Mouse (Mus musculus) layer of hippocampus, postnatal 36 days (tissue): ENCODE results near the gene Hdgfl3. TPM values are rescaled to one million over a fixed set of nuclear protein-coding genes. Genes with fewer than 3 reads are reported as not detected.
"Not testable (repeated sequence)": the region's sequence is repeated elsewhere in the genome, so short reads cannot be mapped to it uniquely, and the experiment has no call there.

Source experiments
- DNase-seq, 2 experiments: peaks; one replicate each; pipeline ENCODE4 v3.0.0; 2022
- total RNA-seq, 2 experiments: library from RNA; stranded (reverse); gene quantifications; 2 replicates each; pipeline ENCODE4 v1.2.3; 2021

The Hdgfl3 gene
- total RNA-seq, 2 experiments from 2014 or later: 57.7 to 60.4 TPM

DNA sequence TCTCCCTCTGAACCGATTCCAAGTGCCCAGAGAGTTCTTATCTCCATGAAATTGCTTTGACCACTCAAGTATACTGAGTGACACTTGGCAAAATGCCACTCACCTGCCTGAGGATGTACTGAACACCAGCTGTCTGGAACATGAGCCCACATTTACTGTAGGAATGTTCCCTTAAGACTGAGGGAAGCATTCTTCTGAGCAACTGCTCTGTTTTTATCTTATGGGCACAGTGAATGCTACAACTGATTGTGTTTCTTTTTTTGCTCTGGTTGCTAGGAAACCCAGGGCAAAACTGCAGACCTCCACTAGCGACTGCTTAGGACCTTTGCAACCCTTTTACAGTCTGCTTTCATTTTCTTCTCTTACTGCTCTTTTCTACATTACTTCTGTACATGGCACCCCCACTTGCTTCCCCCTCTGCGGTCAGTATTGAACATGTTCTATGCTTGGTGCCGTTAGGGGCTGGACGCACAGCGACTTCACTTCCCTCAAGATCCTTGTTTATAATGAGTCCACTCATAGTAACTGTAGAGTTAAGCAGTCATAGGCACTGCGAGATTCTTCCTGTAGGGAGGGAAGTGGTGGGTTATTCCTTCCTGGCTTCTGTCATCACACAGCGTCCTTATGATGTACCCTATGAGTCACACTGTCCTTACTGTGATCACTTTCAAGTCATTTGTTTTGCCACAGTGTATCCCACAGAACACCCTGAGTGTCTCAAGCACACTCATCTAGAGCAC, 79.5 kb downstream of the Hdgfl3 start:
- no peak for DNase-seq

DNA sequence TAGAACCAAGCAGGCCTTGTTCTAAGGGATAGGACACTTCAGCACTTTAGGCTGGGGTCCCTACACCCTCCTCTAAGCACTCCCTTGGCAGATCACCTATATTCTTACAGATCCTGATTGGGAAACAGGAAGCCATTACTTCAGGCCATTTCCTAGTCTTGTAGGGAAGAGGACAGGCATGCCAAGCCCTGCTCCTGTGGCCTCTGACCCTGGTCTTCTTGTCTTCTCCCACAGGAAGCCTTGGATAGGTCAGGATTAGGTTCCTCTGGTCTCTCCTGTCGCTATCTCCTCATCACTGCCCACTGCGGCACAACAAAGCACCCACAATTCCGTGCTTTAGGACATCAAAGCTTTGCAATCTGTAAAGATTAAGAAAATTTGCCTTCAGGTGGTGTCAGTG, 82.6 kb downstream of the Hdgfl3 start:
- no peak for DNase-seq

DNA sequence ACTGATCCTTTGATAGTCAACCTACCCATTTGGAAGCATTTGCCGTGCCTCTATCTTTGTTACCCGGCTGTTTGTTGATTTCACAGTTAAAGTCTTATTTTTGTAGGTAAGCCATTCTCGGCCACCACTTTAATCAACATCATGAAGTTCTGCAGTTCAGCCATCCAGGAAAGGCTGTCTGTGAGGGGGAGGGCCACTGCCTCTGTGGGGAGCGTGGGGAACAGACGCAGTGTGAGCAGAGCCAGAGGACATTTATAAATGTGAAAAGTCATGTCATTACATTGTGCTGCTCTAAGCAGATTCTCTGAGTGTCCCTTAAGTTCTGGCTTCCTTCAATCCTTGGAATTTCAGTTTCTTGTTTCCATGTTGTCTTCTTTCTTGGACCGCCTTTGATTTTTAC, 84.1 kb downstream of the Hdgfl3 start:
- DNase-seq: no peak

DNA sequence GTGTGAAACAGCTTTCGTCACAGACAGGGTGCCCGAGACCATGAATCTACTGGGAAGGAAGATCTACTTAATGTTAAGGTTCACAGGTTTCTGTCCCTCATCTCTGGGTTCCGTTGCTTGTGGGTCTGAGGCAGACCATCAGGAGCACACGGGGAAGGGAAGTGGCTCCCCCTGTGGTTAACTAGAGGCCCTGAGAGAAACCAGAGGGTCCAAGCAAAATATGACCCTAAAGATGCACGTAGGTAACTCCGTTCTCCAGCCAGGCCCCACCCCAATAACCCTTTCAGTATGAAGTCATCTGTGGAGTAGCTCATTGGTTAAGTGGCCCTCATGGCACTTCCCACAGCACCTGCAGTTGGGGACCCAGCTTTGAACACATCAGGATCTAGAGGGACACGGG, 84.6 kb downstream of the Hdgfl3 start:
- no peak for DNase-seq

DNA sequence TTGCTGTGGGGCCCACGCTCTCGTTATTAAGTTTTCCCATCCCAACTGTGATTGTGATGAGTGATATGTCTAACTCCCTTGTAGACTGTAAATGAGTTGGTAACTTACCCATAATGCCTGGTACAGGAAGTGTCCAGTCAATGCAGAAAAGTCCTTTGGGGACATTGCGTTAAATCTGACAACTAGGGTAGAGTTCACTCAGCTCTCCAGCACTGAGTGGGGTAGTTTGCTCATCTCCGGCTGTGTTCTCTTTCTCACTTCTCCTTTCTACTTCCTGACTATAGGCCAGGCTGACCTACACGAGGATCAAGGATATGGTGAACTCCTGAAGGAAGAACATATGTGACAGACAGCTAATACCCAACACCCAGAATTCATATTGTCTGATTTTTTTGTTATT, 85.1 kb downstream of the Hdgfl3 start:
- no peak for DNase-seq

DNA sequence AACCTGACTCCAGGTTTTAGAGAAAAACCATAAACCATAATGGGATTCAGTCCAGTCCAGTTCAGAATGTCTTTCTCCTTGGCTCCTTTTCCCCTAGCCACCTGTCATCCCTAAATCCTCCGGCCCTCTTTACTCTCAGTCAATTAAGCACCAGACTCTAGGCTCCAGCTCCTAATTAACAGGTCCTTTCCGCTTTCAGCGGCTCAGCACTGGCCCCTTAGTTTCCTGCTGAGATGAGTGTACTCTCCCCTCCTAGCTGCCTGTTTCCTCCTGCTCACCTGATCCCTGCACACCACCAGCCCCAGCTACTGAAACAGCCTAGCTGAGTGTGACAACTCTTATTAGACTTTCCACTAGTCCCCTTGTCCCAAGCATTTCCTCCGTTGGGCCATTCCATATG, 86.5 kb downstream of the Hdgfl3 start:
- DNase-seq: no peak

DNA sequence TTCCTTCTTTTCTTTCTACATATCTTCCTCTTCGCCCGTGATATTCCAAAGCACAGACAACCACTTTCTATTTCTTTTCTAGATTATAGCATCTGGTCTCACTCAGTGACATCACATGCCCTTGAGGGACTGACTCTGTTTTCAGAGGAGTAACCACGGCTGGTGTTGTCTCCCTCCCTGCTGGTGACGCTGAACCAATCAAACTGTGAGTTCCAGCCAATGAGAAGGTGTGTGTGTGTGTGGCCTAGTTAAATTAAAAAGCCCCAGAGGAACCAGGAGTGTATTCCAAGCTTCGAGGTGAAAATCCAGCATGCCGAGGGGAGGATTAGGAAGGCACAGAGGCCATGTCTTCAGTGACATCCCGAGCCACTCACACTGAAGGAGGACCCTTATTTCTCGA, 87.3 kb downstream of the Hdgfl3 start:
- DNase-seq: no peak

DNA sequence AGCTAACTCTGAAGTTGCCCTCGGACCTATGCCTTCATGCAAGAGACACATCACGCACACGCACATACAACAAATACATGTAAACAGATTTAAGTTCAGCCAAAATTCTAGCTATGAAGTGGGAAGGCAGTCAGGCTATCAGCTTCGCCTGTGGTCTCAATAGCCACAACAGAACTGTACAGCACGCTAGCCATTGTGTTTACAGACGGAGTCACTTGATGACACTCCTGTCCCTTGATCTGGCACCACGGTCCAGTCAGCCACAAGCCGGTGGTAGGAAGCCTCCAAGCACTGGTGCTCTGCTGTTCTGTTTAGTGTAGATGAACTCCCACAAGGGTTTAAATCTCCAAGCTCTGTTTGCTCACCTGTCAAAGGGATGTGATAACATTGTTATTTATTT, 88.3 kb downstream of the Hdgfl3 start:
- DNase-seq: no peak

DNA sequence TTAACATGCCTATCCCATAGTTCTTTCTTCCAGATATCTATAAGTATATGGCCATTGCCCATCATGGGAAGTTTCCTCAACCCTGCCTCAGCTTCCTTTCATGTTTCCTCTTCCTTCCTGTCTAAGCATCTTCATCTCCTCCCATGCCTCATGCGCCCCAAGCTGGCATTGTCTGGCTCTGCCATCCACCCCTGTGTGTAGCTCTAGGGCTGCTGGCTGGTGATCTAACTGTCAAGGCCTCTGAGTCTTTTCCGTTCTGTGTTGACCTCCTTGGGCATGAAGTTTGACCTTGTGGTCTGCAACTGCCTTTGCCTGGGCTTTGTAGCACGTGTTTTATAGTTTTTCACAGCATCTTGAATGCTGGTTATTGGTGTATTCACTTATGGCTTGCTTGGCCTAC, 89.0 kb downstream of the Hdgfl3 start:
- no peak for DNase-seq

DNA sequence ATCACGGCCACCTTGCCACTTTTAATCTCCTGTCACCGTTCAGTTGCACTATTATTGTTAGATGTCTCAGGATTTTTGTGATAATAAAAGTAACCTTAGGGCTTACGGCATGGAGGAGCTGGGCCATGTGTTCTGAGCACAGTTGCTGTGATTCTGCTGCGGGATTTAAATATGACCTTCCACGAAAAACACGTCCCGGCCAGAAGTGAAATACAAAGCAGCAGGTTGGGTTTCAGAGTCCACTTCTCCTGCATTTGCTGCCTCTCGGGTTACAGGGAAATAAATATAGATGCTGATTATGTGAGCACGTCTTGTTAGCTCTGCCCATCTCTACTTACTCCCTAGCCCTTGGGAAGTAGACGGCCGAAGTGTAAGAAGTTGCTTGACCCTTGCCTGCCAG, 89.5 kb downstream of the Hdgfl3 start:
- DNase-seq: no peak

DNA sequence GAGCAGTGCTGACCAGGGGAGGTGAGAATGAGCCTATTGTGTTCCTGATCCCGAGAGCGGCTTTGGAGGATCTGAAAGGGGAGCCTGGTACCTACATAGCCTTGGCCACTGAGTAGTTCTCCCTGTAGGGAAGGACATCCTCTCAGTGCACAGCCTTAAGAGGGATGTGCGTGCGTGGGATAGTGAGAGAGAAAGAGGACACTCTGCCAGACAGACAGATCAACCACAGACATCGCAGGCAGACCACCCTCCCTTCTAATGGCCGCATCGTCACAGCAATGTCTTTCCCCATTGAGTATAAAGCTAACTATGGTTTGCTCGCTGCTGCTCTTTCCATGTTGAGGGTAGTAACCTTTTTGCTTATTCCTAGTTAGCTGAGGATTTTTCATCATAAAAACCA, 90.4 kb downstream of the Hdgfl3 start:
- DNase-seq: no peak

DNA sequence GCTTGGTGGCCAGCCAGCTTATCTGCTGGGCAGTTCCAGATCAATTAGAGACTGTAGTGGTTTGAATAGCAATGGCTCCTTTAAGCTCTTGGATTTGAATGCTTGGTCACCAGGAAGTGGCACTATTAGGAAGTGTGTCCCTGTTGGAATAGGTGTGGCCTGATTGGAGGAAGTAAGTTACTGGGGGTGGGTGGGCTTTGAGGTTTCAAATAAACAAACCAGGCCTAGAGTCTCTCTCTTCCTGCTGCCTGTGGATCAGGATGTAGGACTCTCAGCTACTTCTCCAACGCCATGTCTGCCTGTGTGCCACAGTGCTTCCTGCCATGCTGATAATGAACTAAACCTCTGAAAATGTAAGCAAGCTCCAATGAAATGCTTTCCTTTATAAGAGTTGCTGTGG, 91.3 kb downstream of the Hdgfl3 start:
- no peak for DNase-seq

DNA sequence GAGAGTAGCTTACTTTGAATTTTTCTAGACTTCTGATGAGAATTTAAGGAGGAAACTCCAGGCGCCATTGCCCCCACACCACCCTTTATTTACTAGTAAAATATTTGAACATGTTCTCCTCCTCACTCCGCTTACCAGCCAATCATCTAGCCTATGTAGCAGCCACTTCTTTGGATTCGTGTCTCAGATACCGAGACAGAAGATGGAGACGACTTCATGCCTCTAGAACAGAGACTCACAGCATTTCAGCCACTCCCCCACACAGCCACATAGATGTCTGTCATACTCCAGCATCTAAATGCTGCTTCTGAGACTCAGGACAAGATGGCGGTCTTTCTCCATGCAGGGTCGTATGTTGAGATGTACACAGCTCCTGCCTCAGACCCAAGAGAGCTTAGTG, 92.1 kb downstream of the Hdgfl3 start:
- DNase-seq: no peak

DNA sequence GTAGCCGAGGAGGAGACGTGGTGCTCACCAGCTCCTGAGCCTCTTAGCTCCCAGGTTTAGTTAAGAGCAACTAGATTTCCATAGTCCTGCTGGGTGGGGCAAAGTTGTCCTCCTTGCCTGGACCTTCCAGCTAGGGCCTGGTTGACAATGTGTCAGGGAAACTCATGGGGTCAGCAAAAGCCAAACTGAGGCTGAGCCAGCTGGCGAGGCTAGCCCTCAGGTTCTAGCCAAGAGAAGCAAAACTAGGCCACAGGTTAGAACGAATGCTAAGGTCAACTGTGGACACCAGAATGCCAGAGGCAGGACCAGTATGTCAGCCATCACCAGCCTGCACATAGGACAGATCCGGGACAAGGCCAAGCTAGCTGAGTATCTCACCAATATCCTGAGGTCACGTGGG, 92.8 kb downstream of the Hdgfl3 start:
- no peak for DNase-seq

DNA sequence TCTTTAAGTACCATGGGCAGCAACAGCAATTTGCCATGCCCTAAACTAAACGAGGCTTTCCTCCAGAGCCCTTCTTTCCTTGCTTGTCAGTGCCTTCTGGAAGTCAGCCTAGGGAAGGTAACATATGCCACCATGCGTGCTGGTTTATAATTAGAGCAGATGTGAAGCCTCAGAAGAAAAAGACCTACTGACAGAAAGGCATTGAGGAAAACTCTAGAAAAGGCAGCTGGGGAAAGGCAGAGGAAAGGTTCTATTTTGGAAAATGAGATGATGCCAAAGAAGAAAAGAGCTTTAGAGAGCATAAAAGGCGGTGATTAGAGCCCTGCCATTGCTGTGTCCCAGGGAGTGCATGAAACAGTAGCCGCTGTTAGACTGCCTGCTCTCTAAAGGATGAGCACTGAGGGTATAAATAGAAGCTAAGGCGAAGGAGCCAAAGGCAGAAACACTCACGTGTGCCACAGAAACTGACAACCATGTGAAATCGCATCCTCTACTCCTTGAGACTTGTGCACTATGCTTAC, 93.6 kb downstream of the Hdgfl3 start:
- no peak for DNase-seq

DNA sequence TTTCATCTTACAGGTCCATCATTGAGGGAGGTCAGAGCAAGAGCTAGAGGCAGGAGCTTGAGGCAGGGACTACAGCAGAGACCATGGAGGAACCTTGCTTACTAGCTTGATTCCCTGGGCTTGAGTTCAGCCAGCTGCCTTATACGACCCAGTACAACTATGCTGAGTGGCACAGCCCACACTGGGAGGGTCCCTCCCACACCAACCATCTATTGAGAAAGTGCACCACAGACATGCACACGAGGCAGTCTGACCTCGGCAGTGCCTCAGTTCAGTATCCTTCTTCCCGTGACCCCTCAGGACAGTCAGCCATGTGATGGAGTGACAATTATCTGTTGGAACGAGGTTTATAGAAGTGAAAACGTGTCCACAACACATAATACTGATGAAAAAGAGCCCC, 94.5 kb downstream of the Hdgfl3 start:
- DNase-seq: no peak

DNA sequence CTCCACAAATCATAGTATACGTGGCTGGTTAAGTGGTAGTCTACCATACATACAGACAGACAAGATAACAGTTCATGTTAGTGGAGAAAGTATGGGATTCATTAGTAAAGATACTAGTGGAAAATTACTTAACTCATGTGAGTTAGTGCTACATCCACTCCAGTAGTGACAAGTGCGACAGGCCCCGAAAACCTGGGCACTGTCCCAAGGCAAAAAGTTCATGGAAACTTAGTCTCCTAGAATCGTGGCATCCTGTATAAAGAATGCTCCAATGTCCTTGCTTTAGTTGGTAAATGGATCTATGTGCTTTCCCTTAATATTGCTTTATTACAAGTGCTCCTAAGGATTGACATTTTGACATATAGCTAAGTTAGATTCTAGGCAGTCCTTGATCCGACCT, 96.5 kb downstream of the Hdgfl3 start:
- not testable (repeated sequence) for DNase-seq

DNA sequence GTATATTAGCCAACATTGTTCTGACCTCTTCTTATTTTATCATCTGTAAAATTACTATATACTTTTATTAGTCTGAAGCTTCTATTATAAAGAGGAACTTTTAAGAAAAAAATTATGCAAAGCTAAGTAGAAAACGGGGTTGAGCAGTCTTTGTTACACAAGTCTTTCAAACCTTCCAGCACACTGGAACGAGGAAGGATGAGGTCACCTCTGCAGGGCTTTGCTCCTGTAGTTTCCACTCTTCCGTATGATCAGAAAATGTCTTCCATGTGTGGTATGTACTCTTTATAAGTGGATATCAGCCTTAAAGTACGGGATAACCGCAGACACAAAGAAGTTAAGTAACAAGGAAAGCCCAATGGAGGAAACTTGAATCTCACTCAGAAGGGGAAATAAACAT, 98.8 kb downstream of the Hdgfl3 start:
- DNase-seq: no peak

DNA sequence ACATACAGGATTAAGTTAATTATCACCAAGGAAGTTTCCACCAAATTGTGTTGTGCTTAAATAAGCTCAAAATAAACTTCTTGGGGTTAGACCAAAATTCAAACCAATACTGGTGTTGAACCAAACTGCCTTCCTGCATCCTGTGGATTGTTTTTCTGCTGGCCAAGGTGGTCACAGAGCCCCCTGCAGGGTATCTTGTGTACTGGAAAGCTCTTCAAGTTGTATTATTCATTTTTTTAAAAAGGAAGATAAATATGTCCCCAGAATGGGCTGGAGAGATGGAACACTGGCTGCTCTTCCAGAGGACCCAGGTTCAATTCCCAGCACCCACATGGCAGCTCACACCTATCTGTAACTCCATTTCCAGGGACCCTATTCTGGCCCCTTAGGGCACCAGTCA, 99.4 kb downstream of the Hdgfl3 start:
- no peak for DNase-seq

Other genes starting within 250 kb of the Hdgfl3 start
- 10 to 100 TPM; 88.6 to 92.1 TPM for gene Homer2, start 226.9 kb downstream of the Hdgfl3 start, total RNA-seq
- gene Ramac, start 171.5 kb downstream of the Hdgfl3 start, total RNA-seq: 10 to 100 TPM; 68.4 to 75.5 TPM
- 10 to 100 TPM; 20.7 to 21.7 TPM for gene 3110040N11Rik, start 145.0 kb downstream of the Hdgfl3 start, total RNA-seq
- gene Btbd1, start 105.0 kb downstream of the Hdgfl3 start, total RNA-seq: 100 to 1,000 TPM; 103 to 117 TPM
- not detected for gene Gm10160, start 78.7 kb downstream of the Hdgfl3 start, total RNA-seq
- 10 to 100 TPM; 14.3 to 15.0 TPM for gene Tm6sf1, start 75.5 kb downstream of the Hdgfl3 start, total RNA-seq
- gene Bnc1, start 57.8 kb upstream of the Hdgfl3 start, total RNA-seq: not detected
- 10 to 100 TPM; 55.2 to 60.6 TPM for gene Sh3gl3, start 239.4 kb upstream of the Hdgfl3 start, total RNA-seq